Mouse (Mus musculus): ENCODE data around the gene Tph2.

DNA sequence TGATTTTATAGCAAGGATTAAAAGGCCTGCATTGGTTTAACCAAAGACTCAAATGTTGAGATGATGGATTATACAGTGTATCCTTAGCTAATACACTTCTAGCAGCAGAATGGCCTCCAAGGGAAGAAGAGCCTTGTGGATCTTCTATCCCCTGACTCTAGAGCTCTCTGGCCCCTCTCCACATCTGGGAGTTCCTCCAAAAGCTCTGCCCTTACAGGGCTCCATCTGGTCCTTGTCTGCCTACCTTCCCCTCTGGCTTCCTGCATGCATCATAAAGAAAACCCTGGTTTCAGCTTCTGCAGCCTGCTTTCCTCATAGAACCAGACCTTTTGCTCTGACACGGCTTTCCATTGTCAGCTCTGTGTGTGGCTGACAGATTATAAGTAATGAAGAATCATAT, 88.6 kb downstream of the Tph2 start:
- TF ChIP-seq POLR2A (IDR thresholded peaks at IDR 0.05; ENCODE audit: borderline replicate concordance, insufficient read depth, low read length) (no peak), CTCF (IDR thresholded peaks at IDR 0.05; ENCODE audit: borderline replicate concordance, insufficient read depth, low read depth, low read length) (no peak)
